Mouse (Mus musculus) layer of hippocampus, adult 8-10 months (tissue): ENCODE data around the gene Idh2. TPM values are rescaled to one million over a fixed set of nuclear protein-coding genes. Genes with fewer than 3 reads are reported as not detected.
A peak's percentile ranks its signal among the peaks of the same experiment; 100 is the strongest.
"Not testable (repeated sequence)": the region's sequence is repeated elsewhere in the genome, so short reads cannot be mapped to it uniquely, and the experiment has no call there.

Experiments
- DNase-seq, 2 experiments: peaks; one replicate each; pipeline ENCODE4 v3.0.0; 2022; ENCODE audit warnings: low spot score in 2 of 2
- total RNA-seq, 4 experiments: library from RNA; stranded (reverse); gene quantifications; 2 replicates each; pipeline ENCODE4 v1.2.4; 2022

Gene Idh2
- 10 to 100 TPM; 67.5 to 83.7 (median 75.9) TPM for total RNA-seq

DNA sequence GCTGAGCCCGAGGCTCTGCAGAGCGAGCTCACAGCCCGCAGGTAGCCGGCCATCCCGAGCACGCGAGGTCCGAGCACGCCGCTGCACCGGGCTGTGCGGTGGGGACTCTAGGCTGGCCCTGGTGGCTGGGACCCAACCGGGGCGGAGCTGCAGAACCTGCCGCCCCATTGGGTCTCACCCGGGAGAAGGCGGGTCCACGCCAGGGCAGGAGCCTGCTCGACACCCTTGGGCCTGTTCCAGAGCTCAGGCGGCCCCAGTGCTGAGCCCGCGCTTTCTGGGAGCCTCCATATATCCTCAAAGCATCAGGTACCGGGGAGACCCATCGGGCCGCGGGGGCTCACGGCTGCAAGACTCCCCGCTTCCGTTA is at the start of gene Idh2:
TSS of gene Idh2 (minus strand) at position 169 of the 367 bp plus-strand sequence.
- peak; percentile 86 for DNase-seq

DNA sequence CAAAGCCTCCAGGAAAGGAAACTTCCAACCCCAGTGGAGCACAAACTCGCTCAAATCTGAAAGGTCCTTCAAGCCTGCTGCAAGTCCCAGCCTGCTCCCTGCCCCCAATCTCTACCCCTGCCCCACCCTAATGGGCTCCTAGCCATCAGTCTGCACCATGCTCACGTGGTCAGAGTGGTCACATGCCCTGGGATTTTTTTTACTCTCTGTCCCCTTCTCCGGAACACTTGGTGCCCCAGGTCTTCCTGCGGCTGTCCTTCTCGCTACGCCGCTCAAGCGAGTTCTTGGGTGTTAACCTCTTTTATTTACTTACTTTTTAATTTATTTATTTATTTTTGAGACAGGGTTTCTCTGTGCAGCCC is 45.7 kb upstream of the Idh2 start:
- peak; percentile 23 to 46 for DNase-seq

DNA sequence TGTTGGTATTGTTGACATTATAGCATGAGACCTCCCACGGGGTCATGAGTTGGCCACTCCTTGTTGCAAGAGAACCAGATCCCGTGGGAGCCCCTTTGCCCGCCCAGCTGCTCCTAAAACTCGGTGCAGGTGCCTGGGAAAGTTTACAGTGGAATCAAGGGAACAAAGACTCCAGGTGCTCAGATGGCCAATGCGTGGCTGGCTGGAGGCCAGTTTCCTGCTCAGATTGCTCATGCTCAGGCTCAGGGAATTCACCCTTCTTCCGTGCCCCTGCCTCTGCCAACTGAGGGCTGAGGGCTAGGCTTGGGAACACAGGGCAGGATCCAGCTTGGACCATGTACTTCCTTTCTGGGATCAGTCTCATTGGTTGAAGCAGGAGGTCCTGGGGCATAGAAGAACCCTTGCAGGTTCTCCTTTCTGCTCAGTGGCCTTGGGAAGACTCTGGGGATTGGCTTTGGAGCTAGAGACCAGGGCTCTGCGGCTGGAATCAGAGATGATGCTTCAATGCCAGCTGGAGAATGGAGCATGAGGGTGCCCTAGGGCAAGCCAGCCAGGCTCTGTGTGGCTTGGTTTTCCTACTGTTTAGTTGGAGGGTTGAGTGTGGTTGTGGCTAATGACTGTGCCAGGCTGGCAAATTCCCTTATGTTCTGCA is 45.2 kb upstream of the Idh2 start:
- no peak for DNase-seq

DNA sequence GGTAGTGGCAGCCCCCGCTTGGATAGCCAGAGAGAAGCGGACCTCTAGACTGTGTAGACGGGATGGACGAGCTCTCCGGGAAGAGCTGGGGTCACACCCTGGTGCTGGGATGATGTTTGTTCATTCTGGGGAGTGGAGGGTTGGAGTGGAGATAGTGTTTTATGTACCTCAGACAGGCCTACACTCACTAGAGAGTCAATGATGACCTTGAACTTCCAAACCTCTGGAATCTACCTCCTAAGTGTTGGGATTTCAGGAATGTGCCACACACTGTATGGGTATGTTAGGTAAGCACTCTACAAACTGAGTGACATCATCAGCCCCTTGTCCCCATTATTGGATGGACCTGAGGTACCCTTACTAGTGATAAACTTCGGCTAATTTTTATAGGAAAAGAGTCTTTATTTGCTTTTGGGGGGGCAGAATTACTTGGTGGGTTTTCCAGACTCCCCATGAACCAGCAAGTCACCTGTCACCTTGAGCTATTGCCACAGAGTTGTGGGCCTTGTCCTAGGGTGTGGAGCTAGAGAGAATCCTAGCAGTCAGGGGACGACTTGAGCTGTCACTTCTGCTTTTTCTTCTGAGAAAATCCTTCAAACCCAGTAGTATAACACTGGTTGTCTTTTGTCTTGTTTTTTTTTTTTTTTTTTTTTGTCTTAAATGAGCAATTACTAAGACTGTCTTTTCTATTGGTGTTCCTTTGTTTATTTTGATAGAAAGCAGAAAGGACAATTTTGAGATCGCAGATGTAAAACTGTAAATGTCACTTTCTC is 43.5 kb upstream of the Idh2 start:
- no peak for DNase-seq

GRCm38 (mm10) chr7:80156711-80157227 is 41.6 kb upstream of the Idh2 start:
- DNase-seq = no peak

GRCm38 (mm10) chr7:80154689-80155088 is 39.5 kb upstream of the Idh2 start:
- DNase-seq = no peak

GRCm38 (mm10) chr7:80152756-80153155 is 37.6 kb upstream of the Idh2 start:
- no peak for DNase-seq

DNA sequence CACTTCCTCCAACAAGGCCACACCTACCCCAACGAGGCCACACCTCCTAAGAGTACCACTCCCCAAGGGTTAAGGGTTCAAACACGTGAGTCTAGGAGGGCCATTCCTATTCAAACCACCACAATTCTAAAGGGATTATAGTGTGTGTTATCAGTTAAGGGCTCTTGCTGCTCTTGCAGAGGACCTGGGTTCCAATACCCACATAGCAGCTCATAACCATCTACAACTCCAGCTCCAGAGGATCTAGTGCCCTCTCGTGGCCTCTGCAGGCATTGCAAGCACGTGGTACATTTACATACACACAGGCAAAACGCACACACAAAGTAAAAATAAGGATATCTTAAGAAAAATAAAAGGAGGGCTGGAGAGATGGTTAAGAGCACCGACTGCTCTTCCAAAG is 37.0 kb upstream of the Idh2 start:
- no peak for DNase-seq

DNA sequence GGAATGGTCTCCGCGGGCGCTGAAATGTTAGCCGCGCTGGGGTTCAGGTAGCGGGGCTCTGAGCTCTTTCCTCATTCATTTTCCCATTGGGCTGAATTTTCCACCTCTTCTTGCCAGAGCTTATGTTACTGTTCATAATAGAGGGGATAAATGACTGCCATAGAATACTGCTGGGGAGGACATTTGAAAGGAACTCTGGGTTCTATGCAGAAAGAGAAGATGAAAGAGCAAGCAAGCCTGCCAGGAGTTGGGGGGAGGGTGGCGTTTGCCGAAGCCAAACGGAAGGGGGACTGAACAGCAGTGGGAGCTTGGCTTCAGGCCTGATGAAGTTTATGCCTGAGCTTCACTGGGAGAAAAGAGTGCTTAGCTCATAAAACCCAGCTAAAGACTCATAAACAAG is 34.2 kb upstream of the Idh2 start:
- DNase-seq = peak; percentile 62 to 77

DNA sequence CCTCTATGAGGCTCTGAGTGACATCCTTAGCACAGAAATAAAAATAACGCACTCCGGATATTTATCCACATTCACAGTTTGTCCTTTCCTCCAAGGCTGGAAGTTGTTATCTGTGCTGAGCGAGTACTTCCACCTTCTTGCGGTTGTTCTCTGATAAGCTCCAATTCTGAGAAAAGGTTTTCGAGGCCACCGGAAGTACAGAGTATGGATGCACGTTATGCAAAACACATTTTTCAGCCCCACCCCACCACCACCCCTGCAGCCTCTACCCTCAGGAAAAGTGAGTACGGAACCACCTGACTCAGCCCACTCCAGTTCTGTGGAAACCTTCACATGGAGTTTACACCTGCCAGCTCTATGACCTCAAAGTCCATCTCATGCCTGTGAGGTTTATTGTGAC is 30.9 kb upstream of the Idh2 start:
- no peak for DNase-seq

- DNase-seq = no peak
Observed at GRCm38 (mm10) chr7:80144695-80145094, 29.5 kb upstream of the Idh2 start.

GRCm38 (mm10) chr7:80143331-80144273 is 28.4 kb upstream of the Idh2 start:
- DNase-seq = peak; percentile 85 to 87

DNA sequence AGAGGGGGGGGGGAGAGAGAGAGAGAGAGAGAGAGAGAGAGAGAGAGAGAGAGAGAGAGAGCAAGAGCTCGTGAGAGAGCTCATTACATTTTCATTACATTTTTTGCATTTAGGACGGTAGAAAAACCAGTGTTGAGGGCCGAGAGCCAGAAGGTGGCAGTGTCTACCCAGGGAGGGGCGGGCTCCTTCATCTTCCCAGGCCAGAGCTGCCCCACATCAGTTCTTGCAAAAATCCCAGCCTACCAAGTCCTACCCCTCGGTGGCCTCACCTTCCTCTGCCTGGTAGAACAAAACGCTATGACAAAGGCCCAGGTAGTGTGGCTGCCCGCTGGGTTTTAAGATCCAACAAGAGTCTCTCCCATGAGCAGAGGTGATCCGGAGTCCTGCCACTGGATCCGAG is 25.6 kb upstream of the Idh2 start:
- DNase-seq = peak; percentile 32 to 74

DNA sequence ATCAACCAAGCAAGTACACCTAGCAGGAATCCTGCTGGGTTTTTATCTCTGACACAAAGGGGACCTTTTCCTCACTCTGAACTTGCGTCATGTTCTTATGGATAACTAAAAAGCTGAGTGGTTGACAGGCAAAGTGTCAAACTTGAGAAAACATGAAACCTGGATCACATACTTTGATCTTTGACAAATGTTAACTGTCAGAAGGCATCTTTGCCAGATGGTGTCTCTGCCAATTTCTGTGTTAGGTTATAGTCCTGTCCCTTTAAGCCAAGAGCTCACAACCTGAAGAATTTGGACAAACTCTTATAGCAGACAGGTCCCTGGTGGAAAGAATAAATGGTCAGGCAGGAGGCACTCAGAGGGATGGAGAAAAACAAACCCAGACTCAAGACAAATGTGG is 23.2 kb upstream of the Idh2 start:
- no peak for DNase-seq

DNA sequence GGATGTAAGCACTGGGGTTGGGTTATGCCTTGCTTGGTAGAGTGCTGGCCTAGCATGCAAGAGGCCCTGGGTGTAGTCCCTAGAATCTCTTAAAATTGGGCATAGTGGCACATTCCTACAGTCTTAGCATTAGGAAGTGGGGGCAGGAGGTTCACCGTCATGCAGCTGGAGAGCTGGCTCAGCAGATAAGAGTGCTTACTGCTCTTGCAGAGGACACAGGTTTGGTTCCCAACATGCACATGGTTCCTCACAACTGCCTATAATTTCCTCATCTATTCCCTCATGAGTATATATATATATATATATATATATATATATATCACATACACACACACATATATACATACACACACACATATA is 20.0 kb upstream of the Idh2 start:
- no peak for DNase-seq

- peak; percentile 70 to 79 for DNase-seq
Observed at GRCm38 (mm10) chr7:80134454-80135172, 19.4 kb upstream of the Idh2 start.

GRCm38 (mm10) chr7:80132541-80132940 is 17.3 kb upstream of the Idh2 start:
- peak in 1 of 2 experiments; percentile 30 for DNase-seq

DNA sequence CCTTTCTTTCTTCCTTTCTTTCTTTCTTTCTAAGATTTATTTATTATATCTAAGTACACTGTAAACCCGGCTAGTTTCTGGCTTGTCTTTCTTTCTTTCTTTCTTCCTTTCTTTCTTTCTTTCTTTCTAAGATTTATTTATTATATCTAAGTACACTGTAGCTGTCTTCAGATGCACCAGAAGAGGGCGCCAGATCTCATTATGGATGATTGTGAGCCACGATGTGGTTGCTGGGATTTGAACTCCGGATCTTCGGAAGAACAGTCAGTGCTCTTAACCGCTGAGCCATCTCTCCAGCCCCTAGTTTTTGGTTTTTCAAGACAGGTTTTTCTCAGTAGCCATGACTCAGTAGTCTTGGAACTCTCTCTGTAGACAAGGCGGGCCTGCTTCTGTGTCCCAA is 16.1 kb upstream of the Idh2 start:
- not testable (repeated sequence) for DNase-seq

- DNase-seq = no peak
Observed at GRCm38 (mm10) chr7:80130344-80131055, 15.3 kb upstream of the Idh2 start.

- no peak for DNase-seq
Observed at GRCm38 (mm10) chr7:80129278-80129677, 14.1 kb upstream of the Idh2 start.

GRCm38 (mm10) chr7:80123672-80124071 is 8.5 kb upstream of the Idh2 start:
- no peak for DNase-seq
